8 mouse cellular contexts compared by ENCODE assay signal in the genomic region with DNA sequence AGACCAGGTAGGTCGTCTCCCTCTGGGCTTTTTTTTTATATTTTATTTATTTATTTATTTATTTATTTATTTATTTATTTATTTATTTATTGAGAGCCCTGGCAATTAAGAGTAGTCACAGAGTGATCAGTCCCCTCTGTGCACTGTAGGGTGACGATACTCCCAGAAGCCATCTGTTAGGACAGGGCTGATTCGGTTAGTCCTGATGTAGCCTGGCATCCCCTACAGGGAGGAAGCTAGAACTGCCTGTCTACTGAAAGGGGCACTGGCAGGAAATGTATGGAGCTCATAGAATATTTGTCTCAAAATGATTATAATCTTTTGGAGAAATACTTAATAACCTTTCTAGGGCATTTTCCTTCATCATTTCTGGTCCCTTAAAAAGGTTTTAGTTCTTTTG.
DNase-seq lines count a peak whose midpoint lies in the region; ATAC-seq and TF ChIP-seq lines count a peak whose summit lies in the region.
"Had no signal": no experiment of that assay in that cellular context is flagged by ENCODE, and none has a peak within 500 bp of the region (broad histone marks: within the 10 kb centered on the region; RNA-seq: fewer than 3 reads in every experiment).

No protein-coding gene starts in this region.

- no peaks in the 10 kb centered on the region for H3K9me3 ChIP-seq in heart, embryonic 12.5 days (replicated peaks)
- H3K9me3 ChIP-seq in neural tube, embryonic 14.5 days (ENCODE audit: control insufficient read depth, low read length), result no peaks in the 10 kb centered on the region

- no peak for DNase-seq in heart, postnatal 36 days
- peak; percentile 15 for DNase-seq in lung, postnatal 36 days
- no peak for DNase-seq in lung, postnatal 25 days (ENCODE audit: low spot score)
- no peak for DNase-seq in brain, embryonic 14.5 days (ENCODE audit: low read depth)
- DNase-seq in urinary bladder, postnatal 14 days (ENCODE audit: low spot score), result no peak
- DNase-seq: retina, postnatal 1 day had no signal

- TF ChIP-seq POLR2A in brain, embryonic 14.5 days (IDR thresholded peaks at IDR 0.05; ENCODE audit: borderline replicate concordance, extremely low read depth, insufficient read depth, insufficient read length, poor library complexity, severe bottlenecking), result no peak

- peaks cover 8% of the 10 kb centered on the region; the same call in 1 of the 2 replicates for H3K4me1 ChIP-seq in heart, embryonic 12.5 days (replicated peaks)
- 0 out of 2 replicates have a peak, but pooled peaks cover 7% of the 10 kb centered on the region for H3K4me1 ChIP-seq in neural tube, embryonic 14.5 days (ENCODE audit: control insufficient read depth, insufficient read depth, low read length)

- H3K27me3 ChIP-seq in heart, embryonic 12.5 days (replicated peaks), result no peaks in the 10 kb centered on the region
- H3K27me3 ChIP-seq in neural tube, embryonic 14.5 days (ENCODE audit: control insufficient read depth, insufficient read depth, low read length), result no peaks in the 10 kb centered on the region

- no peak overlapping the region for H3K4me2 ChIP-seq in heart, embryonic 12.5 days
- H3K4me2 ChIP-seq in neural tube, embryonic 14.5 days (ENCODE audit: low read depth, low read length), result no peak overlapping the region

- WGBS in heart, embryonic 12.5 days, result 65% methylated on average over 3 of the region's 3 CpGs
- WGBS in neural tube, embryonic 14.5 days, result 63% methylated on average over 3 of the region's 3 CpGs

- no peak overlapping the region for H3K9ac ChIP-seq in heart, embryonic 12.5 days
- no peak overlapping the region for H3K9ac ChIP-seq in neural tube, embryonic 14.5 days (replicated peaks; ENCODE audit: low read depth, low read length)

- no peaks in the 10 kb centered on the region for H3K36me3 ChIP-seq in heart, embryonic 12.5 days
- no peaks in the 10 kb centered on the region for H3K36me3 ChIP-seq in neural tube, embryonic 14.5 days (ENCODE audit: control insufficient read depth, insufficient read depth, low read length)

- no peak overlapping the region for H3K27ac ChIP-seq in heart, embryonic 12.5 days (ENCODE audit: poor library complexity, severe bottlenecking)
- no peak overlapping the region for H3K27ac ChIP-seq in neural tube, embryonic 14.5 days (ENCODE audit: low read depth, low read length)

- TF ChIP-seq CTCF in brain, embryonic 14.5 days (IDR thresholded peaks at IDR 0.05; ENCODE audit: borderline replicate concordance, extremely low read depth, insufficient read depth, insufficient read length), result peak; percentile 45; the same call in 1 of the 2 replicates

- H3K4me3 ChIP-seq in heart, embryonic 12.5 days, result no peak overlapping the region
- H3K4me3 ChIP-seq in neural tube, embryonic 14.5 days (ENCODE audit: low read depth, low read length), result no peak overlapping the region

- intact Hi-C loops in heart, postnatal 36 days (cut with DNase I), result no loop called here

- ATAC-seq in heart, embryonic 12.5 days (ENCODE audit: insufficient number of reproducible peaks, low FRiP score), result peak; percentile 68; the same call in 1 of the 2 replicates
- ATAC-seq in neural tube, embryonic 14.5 days (ENCODE audit: low read depth), result peak; percentile 67; the same call in 1 of the 2 replicates
